Mouse (Mus musculus) heart, postnatal 0 days (tissue): ENCODE data around the gene Sap25.

Experiments used
- CTCF ChIP-seq: IDR thresholded peaks from 2 replicates; pipeline ENCODE4 v1.5.1; 2016; ENCODE audit warnings: antibody characterized with exemption, control low read depth, low read depth
- EP300 ChIP-seq: IDR thresholded peaks from 2 replicates; pipeline ENCODE4 v1.6.1; 2016; ENCODE audit warnings: antibody characterized with exemption, low read depth

DNA sequence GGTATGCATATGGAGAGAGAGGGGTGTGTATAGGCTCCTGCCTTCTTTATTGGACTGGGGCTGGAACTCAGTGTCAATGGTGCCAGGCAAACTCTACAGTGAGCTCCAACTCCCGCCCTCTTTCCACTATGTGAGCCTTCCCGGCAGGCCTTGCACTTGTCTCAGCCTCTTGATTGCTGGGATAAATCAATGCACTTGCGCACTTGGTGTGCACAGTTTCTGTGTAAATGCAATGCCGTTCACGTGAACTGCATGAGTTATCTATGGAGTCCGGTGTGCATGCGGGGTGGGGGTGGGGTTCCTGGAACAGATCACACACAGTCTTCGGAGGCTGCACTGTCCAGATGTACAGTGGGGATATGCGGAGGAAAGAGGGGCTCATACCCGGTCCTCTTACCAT, 12.2 kb downstream of the Sap25 start:
- TF ChIP-seq CTCF = no peak
- TF ChIP-seq EP300 = no peak
